Mouse (Mus musculus) stomach, postnatal 0 days (tissue): ENCODE results near the gene Mmp2.

Experiments
- CTCF ChIP-seq: IDR thresholded peaks from 2 replicates; pipeline ENCODE4 v1.5.1; 2016; ENCODE audit warnings: antibody characterized with exemption, low read depth, mild to moderate bottlenecking, moderate library complexity
- EP300 ChIP-seq: optimal IDR thresholded peaks from 2 replicates; pipeline ENCODE3; 2016; ENCODE audit warnings: antibody characterized with exemption

DNA sequence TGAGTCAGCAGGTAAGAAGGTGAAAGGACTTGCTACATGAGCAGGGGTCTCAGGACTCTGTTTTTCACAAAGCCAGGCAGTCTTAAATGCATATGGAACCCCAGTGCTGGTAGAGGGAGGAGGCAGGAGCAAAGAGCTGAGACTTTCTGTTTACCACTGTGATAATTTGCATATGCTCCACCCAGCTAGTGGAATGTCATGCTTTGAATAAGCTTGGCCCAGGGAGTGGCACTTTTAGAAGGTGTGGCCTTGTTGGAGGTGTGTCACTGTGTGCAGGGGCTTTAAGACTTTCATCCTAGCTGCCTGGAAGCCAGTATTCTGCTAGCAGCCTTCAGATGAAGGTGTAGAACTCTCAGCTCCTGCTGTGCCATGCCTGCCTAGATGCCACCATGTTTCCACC lies 5.9 kb upstream of the Mmp2 start:
- no peak for TF ChIP-seq CTCF
- no peak for TF ChIP-seq EP300
